Mouse (Mus musculus): ENCODE measurements around the gene F8a.
"Not testable (repeated sequence)": the region's sequence is repeated elsewhere in the genome, so short reads cannot be mapped to it uniquely, and the experiment has no call there.

Gene F8a

DNA sequence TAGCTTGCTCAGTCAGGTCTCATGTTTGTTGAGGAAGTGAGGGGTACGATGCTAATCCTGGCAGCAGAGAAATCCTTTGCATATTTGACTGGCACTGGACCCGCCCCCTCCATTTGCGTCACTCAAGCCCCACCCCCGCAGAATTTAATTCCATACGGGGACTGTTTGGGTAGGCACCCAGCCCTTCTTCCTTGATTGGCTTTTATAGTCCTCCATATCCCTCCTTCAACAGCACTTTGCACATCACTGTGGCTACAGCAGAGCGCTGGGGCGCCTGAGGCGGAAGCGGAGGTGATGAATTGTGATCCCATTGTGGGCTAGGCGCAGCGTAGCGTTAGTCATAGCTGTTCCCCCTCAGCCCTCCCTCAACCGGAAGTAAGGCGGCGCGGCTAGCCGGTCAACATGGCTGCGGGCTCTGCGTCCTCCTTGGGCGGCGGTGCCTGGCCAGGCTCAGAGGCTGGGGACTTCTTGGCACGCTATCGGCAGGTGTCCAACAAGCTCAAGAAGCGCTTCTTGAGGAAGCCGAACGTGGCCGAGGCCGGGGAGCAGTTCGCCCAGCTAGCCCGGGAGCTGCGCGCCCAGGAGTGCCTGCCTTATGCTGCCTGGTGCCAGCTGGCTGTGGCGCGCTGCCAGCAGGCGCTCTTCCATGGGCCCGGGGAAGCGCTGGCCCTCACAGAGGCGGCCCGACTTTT lies at the start of gene F8a:
Gene F8a, plus strand, starts transcription at position 378 of the 692 bp plus-strand sequence.
- DNase-seq = peak; percentile 67

DNA sequence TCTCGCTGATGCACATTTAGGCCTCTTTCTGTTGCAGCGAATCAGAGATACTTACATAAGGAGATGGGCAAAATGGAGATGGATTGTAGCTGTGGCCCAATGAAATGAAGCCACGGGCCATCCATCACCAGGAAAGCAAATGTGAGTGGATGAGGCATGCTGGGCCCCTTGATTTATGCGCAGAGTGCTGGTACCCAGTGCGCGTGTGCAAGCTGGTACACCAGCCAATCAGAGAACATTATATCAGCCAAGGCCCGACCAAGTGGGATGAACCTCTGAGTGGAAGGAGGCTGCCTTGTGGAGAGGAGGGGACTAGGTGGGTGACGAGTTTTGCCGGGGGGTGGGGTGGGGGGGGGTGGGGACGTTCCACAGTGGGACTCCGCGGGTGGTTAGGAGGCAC lies 36.2 kb upstream of the F8a start, which contains the start of gene Xlr3b:
Gene Xlr3b, plus strand, starts transcription at position 274 of the 400 bp plus-strand sequence.
- DNase-seq = peak; percentile 3

DNA sequence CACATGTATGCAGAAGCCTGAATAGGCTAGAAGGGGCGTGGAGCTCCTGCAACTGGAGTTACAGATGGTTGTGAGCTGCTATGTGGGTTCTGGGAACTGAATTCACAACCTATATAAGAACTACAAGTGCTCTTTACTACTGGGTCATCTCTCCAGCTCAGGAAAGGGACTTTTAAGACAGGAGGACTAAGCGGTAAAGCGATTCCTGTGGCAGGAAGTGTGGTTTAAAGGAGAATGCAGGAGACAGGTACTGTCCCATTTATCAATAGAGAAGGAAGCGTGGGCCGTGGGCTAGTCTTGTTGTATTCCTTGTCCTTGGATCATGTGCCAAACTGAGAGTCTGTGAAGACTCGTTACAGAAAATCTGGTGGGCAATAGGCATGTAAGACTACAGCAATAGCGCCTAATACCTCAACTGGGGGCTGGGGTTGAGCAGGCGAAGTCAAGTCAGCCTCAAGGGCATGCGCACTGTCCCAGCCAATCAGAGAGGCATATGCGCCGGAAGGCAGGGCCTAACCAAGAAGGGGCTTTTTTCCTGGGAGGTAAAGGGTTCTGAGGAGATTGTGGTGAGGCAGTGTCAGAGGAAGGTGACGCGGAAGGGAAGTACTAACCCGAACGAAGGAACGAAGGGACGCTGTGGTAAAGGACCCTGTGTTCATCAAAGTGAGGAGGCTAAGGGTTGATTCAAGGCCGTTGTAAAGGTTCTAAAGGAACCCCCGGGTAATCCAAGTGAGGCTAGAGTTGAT lies 14.1 kb upstream of the F8a start, which contains the start of gene Xlr4b:
Gene Xlr4b, plus strand, starts transcription at position 515 of the 746 bp plus-strand sequence.
- DNase-seq = not testable (repeated sequence)

DNA sequence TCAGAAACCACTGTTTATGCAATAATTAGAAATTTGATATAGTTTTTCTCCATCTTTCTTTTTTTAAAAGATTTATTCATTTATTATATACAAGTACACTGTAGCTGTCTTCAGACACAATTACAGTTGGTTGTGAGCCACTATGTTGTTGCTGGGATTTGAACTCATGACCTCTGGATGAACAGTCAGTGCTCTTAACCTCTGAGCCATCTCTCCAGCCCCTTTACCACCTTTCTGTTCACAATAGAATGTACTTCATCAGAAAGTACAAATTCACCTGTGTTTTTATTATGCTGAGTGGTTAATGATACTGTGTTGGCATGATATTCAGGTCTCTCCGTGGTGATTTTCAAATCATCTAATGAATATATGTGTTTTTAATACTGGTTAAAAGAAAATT lies 2.7 kb upstream of the F8a start:
- no peak for DNase-seq

DNA sequence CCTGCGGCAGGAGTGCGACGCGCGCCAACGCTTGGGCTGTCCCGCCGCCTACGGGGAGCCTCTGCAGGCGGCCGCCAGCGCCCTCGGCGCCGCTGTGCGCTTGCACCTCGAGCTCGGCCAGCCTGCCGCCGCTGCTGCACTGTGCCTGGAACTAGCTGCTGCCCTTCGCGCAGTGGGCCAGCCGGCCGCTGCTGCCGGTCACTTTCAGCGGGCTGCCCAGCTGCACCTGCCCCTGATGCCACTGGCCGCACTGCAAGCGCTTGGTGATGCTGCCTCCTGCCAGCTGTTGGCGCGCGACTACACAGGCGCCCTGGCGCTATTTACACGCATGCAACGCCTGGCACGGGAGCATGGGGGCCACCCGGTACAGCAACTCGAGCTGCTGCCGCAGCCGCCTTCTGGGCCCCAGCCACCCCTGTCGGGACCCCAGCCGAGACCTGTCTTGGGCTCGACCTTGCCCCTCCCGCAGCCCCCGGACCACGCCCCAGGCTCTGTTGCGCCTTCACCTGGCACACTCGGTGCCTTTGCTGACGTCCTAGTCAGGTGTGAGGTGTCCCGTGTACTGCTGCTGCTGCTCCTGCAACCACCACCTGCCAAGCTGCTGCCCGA lies 619 bp downstream of the F8a start:
- peak; percentile 54 for DNase-seq

DNA sequence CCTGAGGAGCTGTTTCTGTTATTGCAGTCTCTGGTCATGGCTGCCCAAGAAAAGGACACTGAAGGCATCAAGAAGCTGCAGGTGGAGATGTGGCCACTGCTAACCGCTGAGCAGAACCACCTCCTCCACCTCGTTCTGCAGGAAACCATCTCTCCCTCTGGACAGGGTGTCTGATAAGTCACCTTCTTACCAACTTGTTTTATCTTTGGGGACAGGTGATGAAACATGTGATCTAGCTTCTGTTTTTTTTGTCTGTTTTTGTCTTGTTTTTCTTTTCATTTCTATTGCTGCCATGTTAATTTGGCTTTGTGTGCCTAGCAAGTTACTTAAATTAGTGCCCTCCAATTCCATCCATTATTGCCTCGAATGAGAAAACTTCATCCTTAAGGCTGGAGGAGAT lies 1.2 kb downstream of the F8a start:
- no peak for DNase-seq

DNA sequence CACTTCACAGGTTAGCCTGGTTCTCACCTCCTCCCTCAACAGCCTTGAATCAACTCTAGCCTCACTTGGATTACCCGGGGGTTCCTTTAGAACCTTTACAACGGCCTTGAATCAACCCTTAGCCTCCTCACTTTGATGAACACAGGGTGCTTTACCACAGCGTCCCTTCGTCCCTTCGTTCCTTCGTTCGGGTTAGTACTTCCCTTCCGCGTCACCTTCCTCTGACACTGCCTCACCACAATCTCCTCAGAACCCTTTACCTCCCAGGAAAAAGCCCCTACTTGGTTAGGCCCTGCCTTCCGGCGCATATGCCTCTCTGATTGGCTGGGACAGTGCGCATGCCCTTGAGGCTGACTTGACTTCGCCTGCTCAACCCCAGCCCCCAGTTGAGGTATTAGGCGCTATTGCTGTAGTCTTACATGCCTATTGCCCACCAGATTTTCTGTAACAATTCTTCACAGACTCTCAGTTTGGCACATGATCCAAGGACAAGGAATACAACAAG lies 14.8 kb downstream of the F8a start, which contains the start of gene Xlr4c:
Gene Xlr4c, minus strand, starts transcription at position 310 of the 505 bp plus-strand sequence.
- DNase-seq = not testable (repeated sequence)

DNA sequence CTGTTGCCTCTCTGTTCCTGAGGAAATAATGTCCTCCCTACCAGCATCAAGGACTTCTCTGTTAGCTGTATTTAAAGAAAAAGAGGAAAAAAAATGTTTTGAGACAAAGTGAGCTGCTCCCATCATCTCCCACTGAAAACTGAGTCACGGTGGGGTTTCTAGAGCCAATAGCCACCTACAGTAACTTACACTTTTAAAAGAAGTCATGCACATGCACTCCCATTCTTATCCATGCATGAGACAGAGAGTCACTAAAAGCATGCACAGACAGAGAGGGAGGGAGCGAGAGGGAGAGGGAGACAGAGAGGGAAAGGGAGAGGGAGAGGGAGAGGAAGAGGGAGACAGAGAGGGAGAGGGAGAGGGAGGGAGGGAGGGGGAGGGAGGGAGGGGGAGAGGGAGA lies 34.3 kb downstream of the F8a start:
- not testable (repeated sequence) for DNase-seq

DNA sequence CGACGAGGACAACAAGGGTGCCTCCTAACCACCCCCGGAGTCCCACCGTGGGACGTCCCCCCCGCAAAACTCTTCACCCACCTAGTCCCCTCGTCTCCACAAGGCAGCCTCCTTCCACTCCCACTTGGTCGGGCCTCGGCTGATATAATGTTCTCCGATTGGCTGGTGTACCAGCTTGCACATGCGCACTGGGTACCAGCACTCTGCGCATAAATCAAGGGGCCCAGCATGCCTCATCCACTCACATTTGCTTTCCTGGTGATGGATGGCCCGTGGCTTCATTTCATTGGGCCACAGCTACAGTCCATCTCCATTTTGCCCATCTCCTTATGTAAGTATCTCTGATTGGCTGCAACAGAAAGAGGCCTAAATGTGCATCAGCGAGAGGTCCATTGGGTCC lies 37.2 kb downstream of the F8a start, which contains the start of gene Xlr3c:
Gene Xlr3c, minus strand, starts transcription at position 121 of the 400 bp plus-strand sequence.
- DNase-seq = not testable (repeated sequence)
